14 mouse cellular contexts compared by ENCODE assay signal in genomic region chr17:75619472-75619871, GRCm38 (mm10).
DNase-seq lines count a peak whose midpoint lies in the region; ATAC-seq and TF ChIP-seq lines count a peak whose summit lies in the region.
"Had no signal": no experiment of that assay in that cellular context is flagged by ENCODE, and none has a peak within 500 bp of the region (broad histone marks: within the 10 kb centered on the region; RNA-seq: fewer than 3 reads in every experiment).

No protein-coding gene starts in this region.

- H3K27ac ChIP-seq in kidney, adult 2 months (ENCODE audit: insufficient read depth, low read depth, low read length): no peak overlapping the region
- no peak overlapping the region for H3K27ac ChIP-seq in kidney, embryonic 14.5 days (ENCODE audit: low read depth, low read length)
- no peak overlapping the region for H3K27ac ChIP-seq in midbrain, embryonic 10.5 days (replicated peaks)
- no peak overlapping the region for H3K27ac ChIP-seq in midbrain, embryonic 15.5 days
- H3K27ac ChIP-seq in limb, embryonic 13.5 days: no peak overlapping the region
- H3K27ac ChIP-seq: hindbrain, embryonic 14.5 days; liver, embryonic 15.5 days had no signal

- H3K4me1 ChIP-seq in kidney, adult 2 months (ENCODE audit: control insufficient read depth, insufficient read depth, low read length): no peaks in the 10 kb centered on the region
- no peaks in the 10 kb centered on the region for H3K4me1 ChIP-seq in kidney, embryonic 14.5 days (ENCODE audit: control insufficient read depth, insufficient read depth, low read length)
- no peaks in the 10 kb centered on the region for H3K4me1 ChIP-seq in midbrain, embryonic 10.5 days
- 0 out of 2 replicates have a peak, but pooled peaks cover 2% of the 10 kb centered on the region for H3K4me1 ChIP-seq in midbrain, embryonic 15.5 days
- no peaks in the 10 kb centered on the region for H3K4me1 ChIP-seq in limb, embryonic 13.5 days
- H3K4me1 ChIP-seq: liver, embryonic 15.5 days had no signal

- no peak for TF ChIP-seq POLR2A in kidney, adult 2 months (IDR thresholded peaks at IDR 0.05; ENCODE audit: low read depth, low read length)

- WGBS in kidney, adult 2 months: 78% methylated on average over 3 of the region's 3 CpGs
- 77% methylated on average over 3 of the region's 3 CpGs for WGBS in kidney, embryonic 14.5 days
- WGBS in midbrain, embryonic 10.5 days: 74% methylated on average over 3 of the region's 3 CpGs
- WGBS in midbrain, embryonic 15.5 days: 61% methylated on average over 3 of the region's 3 CpGs
- 68% methylated on average over 3 of the region's 3 CpGs for WGBS in limb, embryonic 13.5 days

- no peaks in the 10 kb centered on the region for H3K36me3 ChIP-seq in kidney, adult 2 months (ENCODE audit: control insufficient read depth, insufficient read depth, low read length)
- H3K36me3 ChIP-seq in kidney, embryonic 14.5 days (ENCODE audit: control insufficient read depth, insufficient read depth, low read length): no peaks in the 10 kb centered on the region
- H3K36me3 ChIP-seq in midbrain, embryonic 10.5 days: no peaks in the 10 kb centered on the region
- H3K36me3 ChIP-seq in midbrain, embryonic 15.5 days (replicated peaks): no peaks in the 10 kb centered on the region
- no peaks in the 10 kb centered on the region for H3K36me3 ChIP-seq in limb, embryonic 13.5 days
- H3K36me3 ChIP-seq: liver, embryonic 15.5 days had no signal

- ATAC-seq in kidney, embryonic 14.5 days (ENCODE audit: low FRiP score, low TSS enrichment): no peak
- no peak for ATAC-seq in midbrain, embryonic 15.5 days (replicated peaks)
- ATAC-seq in limb, embryonic 13.5 days (ENCODE audit: low FRiP score, low read depth): peak; percentile 36

- H3K9me3 ChIP-seq in kidney, embryonic 14.5 days (ENCODE audit: control insufficient read depth, low read length): no peaks in the 10 kb centered on the region
- no peaks in the 10 kb centered on the region for H3K9me3 ChIP-seq in midbrain, embryonic 10.5 days (replicated peaks)
- no peaks in the 10 kb centered on the region for H3K9me3 ChIP-seq in midbrain, embryonic 15.5 days
- no peaks in the 10 kb centered on the region for H3K9me3 ChIP-seq in limb, embryonic 13.5 days
- H3K9me3 ChIP-seq: liver, embryonic 15.5 days had no signal

- no peak overlapping the region for H3K4me2 ChIP-seq in kidney, embryonic 14.5 days (replicated peaks; ENCODE audit: low read depth, low read length)
- no peak overlapping the region for H3K4me2 ChIP-seq in midbrain, embryonic 15.5 days
- no peak overlapping the region for H3K4me2 ChIP-seq in limb, embryonic 13.5 days (replicated peaks)
- H3K4me2 ChIP-seq: hindbrain, embryonic 14.5 days; liver, embryonic 15.5 days had no signal

- no peak overlapping the region for H3K4me3 ChIP-seq in kidney, adult 2 months (ENCODE audit: insufficient read depth, low read depth, low read length)
- H3K4me3 ChIP-seq in kidney, embryonic 14.5 days (ENCODE audit: low read length): no peak overlapping the region
- H3K4me3 ChIP-seq in midbrain, embryonic 10.5 days: no peak overlapping the region
- no peak overlapping the region for H3K4me3 ChIP-seq in midbrain, embryonic 15.5 days
- H3K4me3 ChIP-seq in limb, embryonic 13.5 days: no peak overlapping the region
- H3K4me3 ChIP-seq: erythroblast, embryonic 14.5 days; liver, embryonic 15.5 days; myocyte had no signal

- peak; percentile 13 to 17 for DNase-seq in cerebellum, postnatal 10 days
- no peak for DNase-seq in cerebellum, adult 8-10 months
- DNase-seq in kidney, adult 2 months: no peak
- peak; percentile 14 for DNase-seq in midbrain, embryonic 10.5 days (ENCODE audit: low spot score)
- no peak for DNase-seq in urinary bladder, postnatal 10 days (ENCODE audit: low spot score)
- DNase-seq: cerebellum, adult 11-12 months; gastrocnemius, postnatal 14 days had no signal

- H3K27me3 ChIP-seq in kidney, adult 2 months (replicated peaks; ENCODE audit: control insufficient read depth, insufficient read depth, low read length): no peaks in the 10 kb centered on the region
- H3K27me3 ChIP-seq in kidney, embryonic 14.5 days (ENCODE audit: control insufficient read depth, insufficient read depth, low read length): no peaks in the 10 kb centered on the region
- no peaks in the 10 kb centered on the region for H3K27me3 ChIP-seq in midbrain, embryonic 10.5 days (ENCODE audit: low read depth, poor library complexity, severe bottlenecking)
- no peaks in the 10 kb centered on the region for H3K27me3 ChIP-seq in midbrain, embryonic 15.5 days (replicated peaks)
- H3K27me3 ChIP-seq in limb, embryonic 13.5 days: no peaks in the 10 kb centered on the region
- H3K27me3 ChIP-seq: liver, embryonic 15.5 days had no signal

- peak; percentile 43 for TF ChIP-seq CTCF in kidney, adult 2 months (conservative IDR thresholded peaks at IDR 0.05; ENCODE audit: insufficient read depth, insufficient read length, low read depth, low read length)

- no peak overlapping the region for H3K9ac ChIP-seq in kidney, embryonic 14.5 days (ENCODE audit: low read depth, low read length)
- no peak overlapping the region for H3K9ac ChIP-seq in midbrain, embryonic 15.5 days
- no peak overlapping the region for H3K9ac ChIP-seq in limb, embryonic 13.5 days
- H3K9ac ChIP-seq: hindbrain, embryonic 14.5 days; liver, embryonic 15.5 days had no signal

Comparison
In these comparisons a context has a peak if more than half of its experiments do, and no peak if none do; other contexts are left out.
1. DNase-seq: peak in cerebellum, postnatal 10 days (2 of 2) and midbrain, embryonic 10.5 days (single experiment); none in cerebellum, adult 8-10 months (single experiment), kidney, adult 2 months (single experiment) and urinary bladder, postnatal 10 days (single experiment).